Mouse (Mus musculus): ENCODE results near the gene Sstr3. TPM values are rescaled to one million over a fixed set of nuclear protein-coding genes. Genes with fewer than 3 reads are reported as not detected.

Sstr3 gene
- polyA plus RNA-seq (2012; rRNA removed) = 0.03 TPM in 1 of 2 replicates, not detected in the other

DNA sequence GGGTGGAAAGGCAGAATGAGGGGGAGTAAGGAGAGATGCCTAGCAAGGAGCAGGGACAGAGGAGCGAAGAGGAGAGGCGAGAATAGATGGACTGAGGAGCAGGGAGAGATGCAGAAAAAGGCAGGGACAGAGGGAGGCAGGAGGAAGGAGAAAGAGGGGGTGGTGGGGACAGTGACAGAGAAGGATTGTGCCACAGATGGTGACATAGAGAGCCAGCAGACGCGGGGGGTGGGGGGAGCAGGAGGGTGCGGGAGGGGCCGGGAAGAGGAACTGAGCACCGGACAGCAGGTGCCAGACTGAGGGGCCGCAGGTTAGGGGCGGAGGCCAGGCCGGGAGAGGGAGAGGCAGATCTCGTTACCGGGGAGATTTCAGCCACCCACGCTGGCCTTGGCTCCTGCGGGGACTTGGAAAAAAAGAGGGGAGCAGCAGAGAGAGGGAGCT is at the start of gene Sstr3:
Gene Sstr3 (minus strand): TSS at position 125 of the 441 bp plus-strand sequence.
- DNase-seq (ENCODE audit: low read depth) = no peak

DNA sequence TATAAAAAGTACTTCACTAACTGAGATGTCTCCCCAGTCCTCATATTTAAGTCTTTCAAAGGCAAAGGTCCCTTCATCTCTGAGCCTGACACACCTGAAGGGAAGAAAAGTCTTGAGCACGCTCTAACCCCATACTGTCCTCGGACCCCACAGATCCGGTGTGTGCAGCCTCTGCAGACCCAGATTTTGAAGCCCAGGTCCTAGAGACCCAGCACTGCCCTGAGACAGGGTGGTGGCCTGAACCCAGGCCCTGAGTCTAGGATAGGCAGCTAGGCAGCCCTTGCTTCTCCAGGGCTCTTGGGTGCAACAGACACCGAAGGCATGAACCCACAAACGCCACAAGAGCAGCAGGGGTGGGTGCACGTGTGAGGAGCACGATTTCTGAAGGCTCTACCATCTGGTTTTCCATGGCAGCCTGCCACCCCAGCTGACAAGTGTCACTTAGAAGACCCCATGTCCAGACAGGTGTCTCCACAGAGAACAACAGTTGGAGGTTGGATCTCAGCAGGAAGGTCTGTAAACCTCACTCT is 49.5 kb upstream of the Sstr3 start:
- no peak for DNase-seq (ENCODE audit: low read depth)

DNA sequence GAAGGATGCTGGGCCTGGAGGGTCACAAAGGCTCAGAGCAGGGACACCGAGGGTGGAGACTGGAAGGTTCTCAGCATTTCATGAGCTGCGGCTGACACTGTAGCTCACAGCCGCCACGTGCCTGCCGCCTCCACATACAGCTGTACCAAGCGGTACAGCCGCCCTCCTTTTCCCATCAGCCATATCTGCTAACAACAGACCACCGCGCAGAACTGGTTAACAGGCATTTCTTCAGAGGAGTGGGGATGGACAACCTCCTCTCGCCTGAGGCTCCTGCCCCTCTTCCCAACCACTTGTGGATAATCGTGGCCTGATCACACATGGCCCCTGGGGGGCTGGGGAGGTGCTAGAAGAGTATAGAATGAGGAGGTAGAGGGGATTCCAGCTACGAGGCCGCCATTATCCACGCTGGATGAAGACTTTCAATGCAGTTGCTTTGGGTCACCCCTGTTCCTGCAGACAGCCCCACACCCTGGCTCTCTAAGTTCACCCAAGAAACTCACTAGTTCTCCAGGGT is 48.0 kb upstream of the Sstr3 start:
- no peak for DNase-seq (ENCODE audit: low read depth)

DNA sequence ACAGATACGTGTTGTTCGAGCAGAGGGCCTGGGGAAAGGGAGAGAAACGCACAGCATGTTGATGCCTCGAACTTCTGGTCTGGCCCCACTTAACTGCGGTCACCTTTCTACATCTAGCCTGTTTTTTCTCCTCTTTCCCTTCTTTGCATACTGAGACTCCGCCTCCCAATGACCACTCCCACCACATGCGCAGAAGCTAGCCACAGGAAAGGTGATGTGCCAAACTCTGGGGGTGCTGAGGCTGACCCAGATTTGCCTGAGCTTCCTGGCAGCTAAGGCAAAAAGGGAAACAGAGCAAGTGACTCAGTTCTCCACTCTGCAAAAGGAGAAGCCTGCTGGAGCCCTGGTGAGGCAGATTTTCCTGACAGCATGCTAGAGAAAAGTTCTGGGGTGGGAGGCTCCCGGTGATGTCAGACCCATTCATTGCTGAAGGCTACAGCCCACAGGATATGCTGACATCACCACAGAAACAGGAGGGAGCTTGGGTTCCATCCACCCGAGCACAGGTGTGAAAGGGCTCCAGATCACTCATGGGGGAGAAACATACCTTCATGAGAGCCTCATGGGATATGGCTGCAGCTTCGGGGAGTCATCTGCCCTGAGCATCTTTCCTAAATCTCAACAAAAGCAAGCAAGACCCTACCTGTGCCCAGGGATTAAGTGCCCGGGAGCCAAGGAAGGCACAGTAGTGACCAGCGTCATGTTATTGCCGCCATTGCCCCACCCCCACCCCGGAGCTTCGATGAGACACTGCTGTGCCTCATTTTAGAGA is 47.4 kb upstream of the Sstr3 start:
- no peak for DNase-seq (ENCODE audit: low read depth)

DNA sequence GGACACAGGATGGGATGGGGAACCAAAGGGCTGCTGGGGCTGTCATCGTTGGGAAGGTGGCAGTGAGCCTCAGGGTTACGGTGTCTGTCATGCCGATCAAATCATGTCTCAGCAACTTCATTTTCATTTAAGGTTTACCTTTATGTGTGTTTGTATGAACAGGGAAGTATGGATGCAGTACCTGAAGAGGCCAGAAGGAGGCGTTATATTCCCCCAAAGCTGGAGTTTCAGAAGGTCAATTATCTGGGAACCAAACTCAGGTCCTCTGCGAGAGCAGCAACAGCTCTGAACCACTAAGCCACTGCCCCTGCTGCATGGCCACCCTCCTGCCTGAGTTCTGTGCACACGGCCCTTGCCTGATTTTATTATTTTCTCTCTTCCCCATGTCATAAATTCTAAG is 46.3 kb upstream of the Sstr3 start:
- no peak for DNase-seq (ENCODE audit: low read depth)

DNA sequence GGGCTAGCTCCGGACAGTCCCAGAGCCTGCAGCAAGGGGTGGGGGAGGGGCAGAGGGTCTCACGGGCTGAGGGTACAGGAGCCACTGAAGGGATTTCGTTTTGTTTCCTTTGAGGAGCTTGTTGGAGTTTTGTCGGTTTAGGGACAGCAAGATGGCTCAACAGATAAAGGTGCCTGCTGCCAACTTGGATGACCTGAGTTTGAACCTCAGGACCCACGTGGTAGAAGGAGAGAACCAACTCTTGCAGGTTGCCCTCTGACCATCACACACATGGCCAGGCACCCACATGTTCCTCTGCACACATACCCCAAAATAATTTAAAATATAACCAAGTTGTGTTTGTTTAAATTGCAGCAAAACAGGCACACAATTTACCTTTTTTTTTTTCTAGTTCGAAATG is 45.5 kb upstream of the Sstr3 start:
- DNase-seq (ENCODE audit: low read depth) = no peak

DNA sequence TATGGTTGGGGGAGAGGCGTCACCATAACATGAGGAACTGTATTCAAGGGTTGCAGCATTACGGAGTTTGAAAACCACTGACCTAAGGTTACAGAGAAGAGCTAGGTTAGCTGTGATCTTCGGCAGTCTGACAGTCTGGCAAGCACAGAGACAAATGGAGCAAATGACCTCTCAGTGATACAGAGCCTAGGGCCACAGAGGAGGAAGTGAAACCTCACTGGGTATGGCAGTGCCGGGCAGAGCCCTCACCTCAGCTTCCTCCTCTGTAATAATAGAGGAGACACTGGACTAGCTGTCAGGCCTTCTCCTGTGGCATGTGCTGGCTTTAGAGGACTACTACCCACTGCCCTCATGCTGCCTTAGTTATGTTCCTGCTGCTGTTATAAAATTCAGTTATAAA is 44.4 kb upstream of the Sstr3 start:
- DNase-seq (ENCODE audit: low read depth) = no peak

DNA sequence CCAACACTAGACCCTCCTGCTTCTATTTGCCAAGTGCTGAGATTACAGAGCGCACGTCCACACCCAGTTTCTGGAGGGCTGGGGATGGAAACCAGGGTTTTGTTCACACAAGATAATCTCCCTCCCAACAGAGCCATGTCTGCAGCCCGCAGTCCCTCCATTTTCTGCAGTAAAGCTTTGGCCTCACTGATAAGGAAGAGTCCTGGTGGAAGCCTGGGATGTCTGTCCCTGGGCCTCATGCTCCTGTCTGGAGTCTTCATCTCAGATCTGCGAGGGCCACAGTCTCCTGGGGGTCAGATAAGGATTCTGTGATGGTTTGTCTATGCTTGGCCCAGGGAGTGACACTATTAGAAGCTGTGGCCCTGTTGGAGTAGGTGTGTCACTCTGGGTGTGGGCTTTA is 43.6 kb upstream of the Sstr3 start:
- DNase-seq (ENCODE audit: low read depth) = no peak

DNA sequence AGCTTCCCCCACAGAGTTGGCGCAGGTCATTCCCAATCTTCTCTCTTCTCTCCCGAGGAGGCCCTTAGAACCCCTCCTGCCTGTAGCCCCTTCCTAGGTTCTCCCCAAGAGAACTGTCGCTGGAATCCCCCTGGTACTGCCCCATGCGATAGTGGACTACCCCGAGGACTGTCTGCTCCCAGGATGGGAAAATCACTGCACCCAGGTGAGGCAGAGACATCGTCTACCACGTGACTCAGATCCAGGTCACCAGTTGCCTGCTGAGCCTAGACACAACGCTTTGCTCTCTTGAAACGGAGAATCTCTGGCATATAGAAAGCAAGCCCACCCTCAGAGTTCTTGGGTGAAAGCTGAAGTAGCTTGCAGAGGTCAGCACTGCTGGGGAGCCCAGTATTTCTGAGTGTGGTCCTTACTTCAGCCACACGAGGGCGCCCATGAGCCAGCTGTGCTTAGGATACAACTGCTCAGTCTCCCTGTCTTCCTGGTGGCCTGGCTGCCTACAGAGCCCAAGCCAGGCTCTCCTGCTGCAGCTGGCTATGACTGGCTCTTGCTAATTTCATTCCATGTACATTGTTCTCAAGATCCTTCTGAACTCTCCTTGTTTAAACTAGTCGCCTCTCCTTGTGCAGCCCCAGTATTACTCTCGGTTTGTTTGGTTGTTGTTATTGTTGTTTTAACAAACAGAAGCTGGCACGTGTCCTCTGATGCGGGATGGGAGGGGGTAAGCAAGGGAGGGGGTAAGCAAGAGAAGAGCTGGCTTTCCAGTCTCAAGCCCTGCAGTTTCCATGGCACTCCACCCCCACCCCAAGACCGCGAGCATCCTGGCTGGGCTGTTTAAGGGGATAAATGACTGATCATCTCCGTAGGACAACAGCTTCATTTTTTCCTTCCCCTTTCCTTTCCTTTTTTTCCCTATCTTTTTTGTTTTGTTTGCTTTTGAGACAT is 42.8 kb upstream of the Sstr3 start:
- DNase-seq (ENCODE audit: low read depth) = no peak

DNA sequence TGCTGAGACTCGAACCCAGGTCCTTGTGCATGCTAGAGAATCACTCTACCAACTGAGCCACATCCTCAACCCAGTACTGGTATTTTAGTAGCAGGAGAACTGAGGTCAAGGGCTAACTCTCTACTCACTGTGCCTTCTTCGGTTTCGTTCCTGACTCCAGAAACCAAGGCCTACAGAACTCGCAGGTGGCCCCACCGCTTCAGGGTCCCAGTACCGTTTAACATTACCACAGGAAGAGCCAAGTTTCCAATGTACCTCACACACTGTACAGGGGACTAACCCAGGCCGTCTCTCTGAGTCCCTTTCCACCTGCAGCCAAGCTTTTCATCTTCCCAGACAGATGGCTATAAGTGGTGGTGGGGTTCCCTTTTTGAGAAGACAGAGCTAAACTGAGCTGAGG is 40.9 kb upstream of the Sstr3 start:
- DNase-seq (ENCODE audit: low read depth) = no peak

DNA sequence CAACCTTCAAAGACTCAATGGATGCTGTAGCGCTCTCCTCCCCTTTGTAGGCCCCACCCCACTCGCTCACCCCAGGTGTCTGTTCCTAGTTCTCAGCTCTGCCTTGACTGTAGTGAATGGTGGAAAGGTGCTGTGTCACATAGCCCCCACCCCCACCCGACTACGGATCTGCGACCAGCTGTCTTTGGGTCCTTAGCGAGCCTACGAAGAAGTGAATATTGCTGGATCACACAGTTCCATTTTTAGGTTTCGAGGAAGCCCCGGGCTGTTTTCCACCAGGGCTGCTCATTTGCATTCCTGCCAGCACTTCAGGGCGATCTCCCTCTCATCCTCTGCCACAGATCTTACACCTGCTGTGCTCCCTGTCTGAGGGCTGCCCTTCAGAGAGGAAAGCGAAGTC is 38.9 kb upstream of the Sstr3 start:
- DNase-seq (ENCODE audit: low read depth) = no peak

DNA sequence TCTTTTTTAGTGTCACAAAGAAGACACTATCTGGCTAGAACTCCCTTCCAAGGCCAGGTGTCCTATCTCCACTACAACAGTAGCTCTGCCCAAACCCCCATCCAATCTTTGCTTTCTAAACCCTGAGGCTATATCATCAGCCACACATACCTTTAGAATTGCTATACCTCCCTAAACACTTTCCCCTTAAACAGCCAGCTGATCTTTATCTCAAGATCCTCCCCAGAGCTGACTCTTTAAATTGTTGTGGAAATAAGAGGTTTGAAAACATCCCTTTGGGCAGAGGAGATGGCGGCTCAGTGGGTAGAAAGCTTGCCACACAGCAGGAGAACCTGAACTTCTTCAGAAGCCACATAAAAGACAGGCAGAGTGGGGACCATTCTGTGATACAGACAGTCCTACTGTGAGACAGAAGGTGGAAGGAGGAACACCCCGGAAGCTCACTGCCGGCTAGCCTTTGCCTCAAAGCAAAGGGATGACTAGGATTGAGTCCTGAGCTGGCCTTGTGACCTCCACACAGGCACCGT is 31.9 kb upstream of the Sstr3 start:
- DNase-seq (ENCODE audit: low read depth) = no peak

DNA sequence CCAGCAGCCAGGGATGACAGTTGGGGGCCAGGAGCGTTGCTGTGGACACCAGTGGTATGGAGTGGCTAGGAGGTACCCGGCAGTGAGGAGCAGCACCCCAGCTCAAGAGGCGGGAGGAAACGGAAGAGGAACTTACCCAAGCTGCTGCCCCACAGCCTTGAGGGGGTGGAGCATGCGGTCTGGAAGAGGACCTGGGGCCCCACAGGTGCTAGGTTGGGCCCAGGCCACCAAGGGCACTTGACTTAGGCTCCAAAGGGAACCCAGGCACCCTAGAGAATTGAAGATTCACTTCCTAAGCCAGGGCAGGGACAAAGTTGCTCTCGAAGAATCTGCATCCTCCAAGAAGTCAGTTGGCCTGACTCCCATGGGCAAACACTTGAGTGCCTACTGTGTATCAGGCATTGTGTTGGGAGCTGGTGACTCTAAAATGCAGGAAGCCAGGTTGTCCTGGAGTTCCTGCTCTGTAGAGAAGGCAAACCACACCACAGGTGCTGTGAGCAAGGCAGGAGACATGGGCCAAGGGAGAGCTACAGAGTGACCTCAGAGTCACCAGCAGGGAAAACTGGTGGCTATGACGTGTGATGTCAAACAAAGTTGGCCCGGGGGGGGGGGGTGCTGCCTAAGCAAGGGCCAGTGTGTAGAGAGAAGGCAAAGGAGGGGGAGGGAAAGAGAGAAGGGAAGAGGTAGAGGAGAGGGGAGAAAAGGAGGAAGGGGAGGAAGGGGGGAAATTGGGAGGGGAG is 28.3 kb upstream of the Sstr3 start, which contains the start of gene Rac2:
Gene Rac2 (minus strand): TSS at position 126 of the 740 bp plus-strand sequence.
- no peak for DNase-seq (ENCODE audit: low read depth)

DNA sequence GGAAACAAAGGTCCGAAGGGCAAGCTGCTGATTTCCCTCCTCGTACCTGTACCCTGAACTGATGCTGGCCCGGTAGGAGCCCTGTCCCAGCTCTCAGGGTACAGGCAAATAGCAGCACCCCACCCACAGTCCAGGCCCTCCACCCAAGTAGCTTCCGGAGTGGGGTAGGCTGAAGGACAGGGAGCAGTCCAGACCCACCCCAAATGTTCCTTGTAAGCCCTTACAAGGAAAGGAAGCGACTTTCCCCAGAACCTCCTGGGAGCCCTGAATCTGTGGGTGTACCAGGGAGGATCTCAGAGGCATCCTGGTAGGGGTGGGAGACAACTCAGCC is 27.8 kb upstream of the Sstr3 start:
- no peak for DNase-seq (ENCODE audit: low read depth)

DNA sequence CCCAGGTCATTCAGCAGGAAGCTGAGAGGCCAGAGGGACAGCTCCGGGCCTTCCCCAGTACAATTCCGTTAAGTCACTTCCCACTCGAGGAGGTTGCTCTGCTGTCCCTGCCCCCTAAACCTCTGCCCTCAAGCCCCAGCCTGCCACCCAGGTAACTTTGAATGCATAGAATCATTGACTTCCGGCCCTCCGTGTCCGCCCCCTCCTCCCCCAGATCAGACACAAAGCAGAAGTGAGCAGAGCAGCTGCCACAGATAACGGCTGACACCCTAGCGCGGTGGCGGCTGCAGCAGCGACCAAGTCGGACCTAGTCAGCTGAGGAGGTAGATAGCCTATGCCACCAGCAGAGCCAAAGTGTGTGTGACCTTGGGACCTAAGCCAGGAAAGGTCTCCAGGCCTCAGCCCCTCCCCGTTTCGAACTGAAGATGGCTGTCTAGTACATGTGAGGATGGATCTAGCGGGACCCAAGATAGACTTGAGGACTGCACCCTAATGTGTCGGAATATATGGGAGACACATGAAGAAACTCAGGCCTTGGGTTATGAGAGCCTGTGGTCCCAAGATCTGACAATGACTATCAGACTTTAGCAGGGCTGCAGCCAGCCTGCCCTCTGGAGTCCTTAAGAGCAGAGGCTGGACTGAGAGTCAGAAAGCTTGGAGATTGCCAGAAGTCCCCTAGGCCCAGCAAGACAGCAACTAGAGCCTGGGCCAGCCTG is 27.2 kb upstream of the Sstr3 start:
- DNase-seq (ENCODE audit: low read depth) = no peak

DNA sequence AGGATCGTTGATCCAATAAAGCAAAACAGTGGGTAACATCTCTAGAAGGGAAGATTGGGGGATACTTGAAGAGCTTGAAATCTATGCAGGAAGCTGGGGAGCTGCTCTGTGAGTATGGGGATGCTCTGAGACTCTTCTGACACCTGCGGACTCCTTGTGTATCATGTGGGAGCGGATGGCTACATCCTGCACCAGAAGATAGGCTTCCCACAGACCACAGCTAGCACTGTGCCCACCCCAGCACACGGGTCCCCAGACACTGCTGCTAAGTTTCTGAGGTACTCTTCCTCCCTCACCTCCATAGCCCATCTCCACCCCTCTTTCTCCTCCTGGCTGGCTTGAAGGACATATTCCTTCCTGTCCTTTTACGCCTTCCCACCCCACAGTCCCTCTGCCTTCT is 25.7 kb upstream of the Sstr3 start:
- no peak for DNase-seq (ENCODE audit: low read depth)

DNA sequence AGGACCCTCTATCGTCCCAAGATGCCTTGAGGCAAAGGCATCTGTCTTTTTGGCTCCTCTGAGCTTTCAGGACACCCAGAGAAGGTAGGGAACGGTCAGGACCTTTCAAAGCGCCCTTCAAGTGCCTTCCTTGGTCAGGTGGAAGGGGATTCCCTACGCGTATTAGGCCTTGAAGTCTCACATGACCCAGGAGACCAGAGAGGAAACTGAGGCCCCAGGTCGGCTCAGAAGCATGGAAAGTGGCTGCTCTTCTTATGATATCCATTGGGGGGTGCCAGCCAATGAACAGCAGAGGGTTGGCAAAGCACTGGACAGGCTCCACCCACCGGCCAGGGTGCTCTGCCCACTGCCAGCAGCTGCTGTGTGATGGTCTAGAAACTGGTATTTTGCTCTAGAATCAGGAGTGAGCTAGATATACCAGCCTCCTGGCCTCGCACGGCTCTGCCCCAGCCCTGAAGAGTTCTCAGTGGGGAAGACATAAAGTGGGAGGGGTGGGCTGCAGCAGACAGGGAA is 23.2 kb upstream of the Sstr3 start:
- no peak for DNase-seq (ENCODE audit: low read depth)

DNA sequence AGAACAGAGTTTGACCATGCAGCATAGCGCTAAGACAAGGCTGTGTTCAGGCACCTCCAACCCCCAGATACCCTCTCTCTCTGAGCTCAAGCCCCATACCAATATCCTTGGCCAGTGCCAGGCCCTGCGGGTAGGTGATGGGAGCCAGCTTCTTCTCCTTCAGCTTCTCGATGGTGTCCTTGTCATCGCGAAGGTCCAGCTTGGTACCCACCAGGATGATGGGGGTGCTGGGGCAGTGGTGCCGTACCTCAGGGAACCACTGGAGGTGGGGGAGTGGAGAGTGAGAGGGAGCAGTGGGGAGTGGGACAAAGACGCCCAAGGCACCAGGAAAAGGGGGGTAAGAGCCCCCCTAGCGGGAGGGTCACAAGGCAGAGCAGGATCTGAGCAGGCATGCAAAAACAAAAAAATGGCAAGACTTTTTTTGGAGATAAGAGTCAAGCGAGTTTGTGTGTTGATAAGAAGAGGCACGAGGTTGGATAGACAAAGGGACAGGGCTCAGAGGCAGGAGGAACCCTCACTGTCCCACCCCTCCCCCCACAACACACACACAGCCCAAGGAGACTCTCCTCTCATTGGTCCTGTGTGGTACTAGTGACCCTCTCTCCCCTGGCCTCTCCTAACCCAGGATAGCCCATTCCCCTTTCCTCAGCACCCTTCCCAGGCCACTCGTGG is 20.4 kb upstream of the Sstr3 start:
- no peak for DNase-seq (ENCODE audit: low read depth)

DNA sequence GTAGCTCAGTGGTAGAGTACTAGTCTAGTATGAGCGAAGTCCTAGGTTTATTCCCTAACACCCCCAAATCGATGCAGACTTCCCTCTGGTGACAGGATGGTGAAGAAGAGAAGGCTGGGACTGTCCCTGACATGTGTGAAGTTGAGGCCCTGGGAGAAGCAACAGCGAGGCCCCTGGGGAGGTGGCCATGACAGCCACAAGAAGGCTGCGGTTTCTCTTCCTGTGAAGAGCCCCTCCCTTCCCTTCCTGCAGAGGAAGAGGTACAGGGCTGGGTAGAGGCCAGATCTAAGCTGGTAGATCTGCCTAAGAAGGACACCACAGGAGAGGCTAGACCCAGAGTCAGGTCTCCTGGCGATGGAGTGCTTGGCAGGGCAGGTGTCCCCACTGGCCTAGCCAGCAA is 19.5 kb upstream of the Sstr3 start:
- no peak for DNase-seq (ENCODE audit: low read depth)

DNA sequence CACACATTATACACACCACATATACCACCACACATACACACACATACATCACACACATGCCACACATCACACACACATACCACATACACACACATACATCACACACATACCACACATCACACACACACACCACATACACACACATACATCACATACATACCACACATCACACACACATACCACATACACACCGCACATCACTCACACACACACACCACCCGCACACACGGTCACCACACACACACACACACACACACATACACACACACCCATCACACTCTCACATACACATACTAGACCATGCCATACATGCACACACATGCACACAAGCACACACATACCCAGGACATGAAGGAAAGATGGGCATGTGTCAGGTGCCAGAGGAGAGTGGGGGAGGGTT is 18.9 kb upstream of the Sstr3 start:
- DNase-seq (ENCODE audit: low read depth) = no peak
